Mouse (Mus musculus): ENCODE data around the gene Lrsam1.
"Not testable (repeated sequence)": the region's sequence is repeated elsewhere in the genome, so short reads cannot be mapped to it uniquely, and the experiment has no call there.

Gene Lrsam1

DNA sequence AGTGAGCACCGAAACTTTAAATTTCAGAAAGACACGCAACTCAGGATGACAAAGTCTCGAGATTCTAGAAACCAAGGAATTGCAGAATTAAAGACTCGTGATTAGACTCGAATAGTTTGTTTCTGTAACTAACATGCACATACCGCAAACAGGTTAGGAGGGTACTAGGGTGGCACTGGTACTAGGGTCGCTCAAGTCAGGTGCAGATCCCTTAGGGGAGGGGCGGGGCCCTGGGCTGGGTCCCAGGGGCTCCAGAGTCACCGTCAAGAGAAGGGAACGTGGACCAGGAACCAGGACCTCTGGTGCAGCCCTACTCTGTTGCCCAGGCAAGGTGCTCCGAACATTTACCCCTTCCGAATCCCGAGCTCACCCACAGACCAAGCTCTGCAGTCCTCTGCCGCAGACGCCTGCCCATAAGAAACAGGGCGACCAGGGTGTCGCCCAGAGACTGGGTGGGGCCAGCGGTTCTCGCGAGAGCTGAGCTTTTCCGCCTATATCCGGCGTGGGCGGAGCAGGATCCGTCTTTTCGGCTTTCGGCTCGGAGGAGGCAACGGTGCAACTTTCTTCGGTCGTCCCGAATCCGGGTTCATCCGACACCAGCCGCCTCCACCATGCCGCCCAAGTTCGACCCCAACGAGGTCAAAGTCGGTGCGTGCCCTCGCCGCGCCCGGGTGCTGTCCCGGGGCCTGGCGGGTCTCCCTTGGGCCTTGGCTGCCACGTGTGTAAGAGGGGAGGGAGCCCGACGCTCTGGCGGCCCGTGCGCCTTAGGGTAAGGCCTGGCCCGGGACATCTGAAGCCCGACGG lies at the start of gene Lrsam1, which contains the start of gene Rpl12:
Lrsam1 (minus strand) TSS at position 423 of the 804 bp plus-strand sequence.
Rpl12 (plus strand) TSS at position 368 of the 804 bp plus-strand sequence.
- peak; percentile 94 to 95 for DNase-seq (ENCODE audit: low spot score in 2 of 2)

GRCm38 (mm10) chr2:33009055-33009454 lies 47.6 kb upstream of the Lrsam1 start:
- not testable (repeated sequence) for DNase-seq (ENCODE audit: low spot score in 2 of 2)

GRCm38 (mm10) chr2:33005041-33005440 lies 43.6 kb upstream of the Lrsam1 start:
- no peak for DNase-seq (ENCODE audit: low spot score in 2 of 2)

GRCm38 (mm10) chr2:33002144-33002543 lies 40.7 kb upstream of the Lrsam1 start:
- no peak for DNase-seq (ENCODE audit: low spot score in 2 of 2)

- no peak for DNase-seq (ENCODE audit: low spot score in 2 of 2)
These were observed 38.3 kb upstream of the Lrsam1 start for GRCm38 (mm10) chr2:32999752-33000151.

DNA sequence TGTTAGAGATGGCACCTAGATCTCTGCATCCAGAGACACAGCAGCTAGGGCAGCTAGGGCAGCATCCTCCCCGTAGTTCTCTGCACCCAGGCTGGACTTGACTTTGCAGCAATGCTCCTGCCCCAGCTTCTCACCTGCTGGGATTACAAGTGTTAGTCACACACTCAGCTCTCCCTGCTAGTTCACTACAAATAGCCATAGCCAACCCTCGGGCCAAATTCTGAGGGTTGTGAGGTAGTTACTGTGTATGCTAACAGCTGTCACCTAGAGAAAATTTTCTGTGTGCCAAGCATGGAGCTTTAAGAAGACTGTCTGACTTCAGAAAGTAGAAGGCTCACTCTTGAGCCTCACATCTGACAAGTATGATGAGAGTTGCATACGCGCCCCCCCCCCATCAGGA lies 36.4 kb upstream of the Lrsam1 start:
- no peak for DNase-seq (ENCODE audit: low spot score in 2 of 2)

- DNase-seq (ENCODE audit: low spot score in 2 of 2), result no peak
These were observed 35.7 kb upstream of the Lrsam1 start for GRCm38 (mm10) chr2:32997081-32997480.

- DNase-seq (ENCODE audit: low spot score in 2 of 2), result no peak
These were observed 30.7 kb upstream of the Lrsam1 start for GRCm38 (mm10) chr2:32992130-32992529.

DNA sequence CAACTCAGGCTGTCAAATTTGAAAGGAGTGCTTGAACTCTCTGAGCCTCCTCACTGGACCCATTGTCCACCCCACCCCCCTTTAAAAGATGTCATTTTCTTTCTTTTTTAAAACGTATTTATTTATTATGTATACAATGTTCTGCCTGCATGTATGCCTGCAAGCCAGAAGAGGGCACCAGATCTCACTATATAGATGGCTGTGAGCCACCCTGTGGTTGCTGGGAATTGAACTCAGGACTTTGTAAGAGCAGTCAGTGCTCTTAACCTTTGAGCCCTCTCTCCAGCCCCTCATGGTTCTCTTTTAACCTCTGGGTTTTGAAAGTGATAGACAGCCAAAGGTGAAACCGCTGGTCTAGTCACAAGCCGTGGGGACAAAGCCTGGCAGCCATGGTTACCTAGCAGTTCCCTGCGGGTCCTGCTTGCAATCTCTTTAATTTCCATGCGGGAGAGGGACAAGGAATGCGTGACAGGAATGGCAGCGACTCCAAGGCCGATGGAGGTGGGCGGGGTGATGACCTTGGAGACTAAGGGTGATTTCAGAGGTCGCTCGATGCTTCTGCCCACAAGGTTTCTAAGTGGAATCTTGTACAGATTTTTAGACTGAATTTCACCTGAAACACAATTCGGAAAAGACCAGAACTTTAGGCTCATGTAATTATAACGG lies 28.9 kb upstream of the Lrsam1 start:
- DNase-seq (ENCODE audit: low spot score in 2 of 2), result no peak

GRCm38 (mm10) chr2:32989376-32989775 lies 28.0 kb upstream of the Lrsam1 start:
- DNase-seq (ENCODE audit: low spot score in 2 of 2), result no peak

DNA sequence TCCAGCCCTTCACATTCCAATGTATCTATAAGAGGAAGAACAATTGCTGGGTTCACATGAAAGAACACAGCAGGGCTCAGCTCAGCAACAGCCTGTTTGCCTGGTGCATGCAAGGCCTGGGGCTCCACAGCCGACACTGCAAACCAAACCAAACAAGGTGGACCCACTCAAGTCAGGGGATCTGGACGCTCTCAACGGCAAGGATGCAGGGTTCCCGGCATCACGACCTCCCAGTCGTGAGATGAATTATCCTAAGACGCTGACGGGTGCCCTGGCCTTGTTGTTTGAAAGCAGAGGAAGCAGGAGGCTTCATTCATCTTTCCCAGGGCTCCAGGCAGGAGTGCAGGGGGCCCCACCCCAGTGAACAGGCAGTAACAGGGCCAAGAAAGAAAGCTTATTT lies 24.4 kb upstream of the Lrsam1 start:
- DNase-seq (ENCODE audit: low spot score in 2 of 2), result no peak

GRCm38 (mm10) chr2:32983617-32984016 lies 22.2 kb upstream of the Lrsam1 start:
- DNase-seq (ENCODE audit: low spot score in 2 of 2), result no peak

- no peak for DNase-seq (ENCODE audit: low spot score in 2 of 2)
These were observed 21.3 kb upstream of the Lrsam1 start for GRCm38 (mm10) chr2:32982700-32983099.

DNA sequence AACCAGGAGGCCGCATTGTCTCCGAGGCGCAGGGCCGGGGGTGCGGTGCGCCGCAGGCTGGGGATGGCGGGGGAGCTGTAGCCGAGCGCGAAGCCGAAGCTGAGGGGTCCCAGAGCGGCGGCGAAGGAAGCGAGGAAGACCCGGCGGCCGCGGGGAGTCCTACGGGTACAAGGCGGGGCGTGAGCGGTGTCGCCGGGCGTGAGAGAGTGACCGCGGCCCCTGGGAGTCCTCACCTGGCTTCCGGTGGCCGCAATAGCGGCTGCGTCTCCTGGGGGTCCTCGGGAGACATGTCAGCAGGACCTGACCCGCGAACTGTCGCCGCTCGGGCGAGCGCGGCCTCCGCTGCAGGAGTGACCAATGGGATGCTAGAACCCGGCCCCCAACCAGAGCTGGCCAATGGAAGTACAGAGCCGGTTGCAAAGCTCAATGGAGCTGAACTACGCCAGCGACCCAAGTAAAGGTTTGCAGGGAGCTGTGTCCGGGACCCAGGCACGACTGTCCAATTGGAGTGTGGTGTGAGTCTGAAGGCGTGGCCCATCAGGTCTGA lies 20.4 kb upstream of the Lrsam1 start, which contains the start of gene Slc2a8:
Slc2a8 (minus strand) TSS at position 359 of the 547 bp plus-strand sequence.
- peak; percentile 79 to 91 for DNase-seq (ENCODE audit: low spot score in 2 of 2)

GRCm38 (mm10) chr2:32981281-32981680 lies 19.9 kb upstream of the Lrsam1 start:
- DNase-seq (ENCODE audit: low spot score in 2 of 2), result no peak

DNA sequence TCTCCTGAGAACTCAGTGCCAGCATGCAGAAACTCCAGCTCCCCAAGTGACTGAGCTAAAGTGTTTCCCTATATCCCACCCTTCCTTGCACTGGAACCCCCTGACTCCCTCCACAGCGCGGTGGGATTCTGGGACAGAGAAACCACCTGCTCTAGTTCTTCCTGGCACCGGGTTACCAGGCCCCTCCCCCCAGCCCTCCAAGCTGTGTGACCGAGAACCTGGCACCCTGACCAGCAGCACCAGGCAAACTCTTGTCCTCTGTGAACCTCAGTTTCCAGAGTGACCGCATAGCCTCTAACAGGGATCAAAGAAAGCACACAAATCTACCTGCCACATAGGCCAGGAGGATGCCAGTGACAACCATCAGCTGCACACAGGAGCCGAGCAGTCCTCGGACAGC lies 18.3 kb upstream of the Lrsam1 start:
- no peak for DNase-seq (ENCODE audit: low spot score in 2 of 2)

DNA sequence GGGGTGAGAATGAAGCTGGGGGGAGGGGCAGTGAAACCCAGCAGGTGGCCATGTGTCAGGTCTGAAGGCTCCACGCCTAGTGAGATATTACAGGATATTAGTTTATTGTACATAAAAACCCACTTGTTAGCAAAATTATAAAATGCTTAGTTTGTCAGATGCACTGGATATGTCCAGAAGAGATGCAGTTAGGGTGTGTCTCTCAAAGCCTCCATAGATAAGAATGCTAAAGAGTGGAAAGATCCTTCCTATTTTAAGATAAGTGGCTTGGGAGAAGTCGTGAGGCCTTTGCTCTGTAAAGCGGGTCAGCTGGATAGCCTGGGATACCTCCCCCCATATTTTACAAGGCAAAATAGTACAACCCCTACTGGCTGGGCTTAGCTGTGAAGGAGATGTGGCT lies 17.3 kb upstream of the Lrsam1 start:
- no peak for DNase-seq (ENCODE audit: low spot score in 2 of 2)

- no peak for DNase-seq (ENCODE audit: low spot score in 2 of 2)
These were observed 15.7 kb upstream of the Lrsam1 start for GRCm38 (mm10) chr2:32977114-32977513.

DNA sequence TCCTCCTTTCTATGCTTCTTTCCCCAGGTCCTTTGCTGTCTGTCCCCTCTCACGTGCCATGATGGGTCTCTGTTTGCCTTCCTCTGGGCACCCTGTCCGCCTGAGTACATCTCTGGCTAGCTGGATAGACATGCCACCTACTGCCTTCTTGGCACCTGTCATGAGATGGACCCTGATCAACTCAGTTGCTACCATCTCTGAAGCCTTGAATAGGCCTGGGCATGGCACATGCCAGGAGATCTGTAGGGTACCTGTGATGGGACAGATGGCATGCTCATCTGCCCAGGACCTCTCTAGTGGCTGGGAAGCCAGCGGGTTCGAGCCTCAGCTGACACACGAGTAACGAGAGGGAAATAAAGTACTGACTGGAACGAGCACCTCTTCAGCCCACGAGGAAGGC lies 12.8 kb upstream of the Lrsam1 start:
- DNase-seq (ENCODE audit: low spot score in 2 of 2), result no peak

GRCm38 (mm10) chr2:32971235-32971634 lies 9.8 kb upstream of the Lrsam1 start:
- DNase-seq (ENCODE audit: low spot score in 2 of 2), result no peak

DNA sequence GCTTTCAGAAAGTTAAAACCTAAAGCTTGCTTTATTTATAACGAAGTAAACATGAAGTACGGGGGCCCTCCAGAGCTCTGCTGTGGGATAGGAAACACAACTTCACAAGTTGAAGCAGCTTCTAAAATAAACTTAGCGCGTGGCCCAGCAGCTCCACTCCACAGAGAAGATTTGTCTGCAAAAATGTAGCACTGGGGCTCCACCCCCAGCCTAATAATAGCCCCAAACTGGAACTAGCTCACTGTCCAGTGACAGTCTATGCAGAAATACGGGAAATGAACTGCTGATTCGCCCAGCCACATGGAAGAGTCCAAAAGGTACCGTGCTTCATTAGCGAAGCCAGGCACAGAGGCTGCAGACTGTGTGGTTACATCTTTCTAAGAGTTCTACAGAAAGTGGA lies 7.9 kb upstream of the Lrsam1 start:
- DNase-seq (ENCODE audit: low spot score in 2 of 2), result no peak

DNA sequence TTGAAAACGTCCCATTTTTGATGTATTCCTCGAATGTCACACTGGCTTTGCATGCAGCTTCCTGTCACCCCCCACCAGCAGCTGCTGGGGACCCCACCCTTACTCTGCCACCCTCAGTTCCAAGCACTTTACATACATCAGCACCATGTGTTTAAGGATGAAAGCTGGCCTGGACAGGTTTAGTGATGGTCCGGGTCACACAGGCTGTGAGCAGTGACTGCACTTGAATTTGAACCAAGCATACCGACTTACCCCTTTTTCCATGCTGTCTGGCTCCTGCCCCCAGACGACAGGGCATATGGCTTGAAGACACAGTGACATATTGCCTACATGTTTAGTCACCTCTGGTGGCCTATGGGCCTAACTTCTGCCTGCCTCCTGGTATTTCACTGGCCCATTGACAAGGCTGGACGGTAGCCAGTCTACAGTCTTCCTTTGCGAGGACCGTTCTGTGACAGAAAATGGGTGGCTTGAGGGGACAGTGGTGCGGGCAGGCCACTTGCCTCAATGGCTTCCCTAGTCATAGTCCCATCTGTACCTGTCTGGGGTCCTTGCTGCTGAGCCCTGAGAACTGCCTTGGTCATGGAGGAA lies 6.7 kb upstream of the Lrsam1 start:
- DNase-seq (ENCODE audit: low spot score in 2 of 2), result no peak
